Mouse (Mus musculus) adrenal gland, postnatal 4 days (tissue): ENCODE data around the gene Ptprg. TPM values are rescaled to one million over a fixed set of nuclear protein-coding genes. Genes with fewer than 3 reads are reported as not detected.

Experiments used
- DNase-seq, 2 experiments: peaks; one replicate each; pipeline ENCODE4 v3.0.0; 2021 to 2022; ENCODE audit warnings: low spot score in 2 of 2, mixed read lengths in 2 of 2
- total RNA-seq, 2 experiments: library from RNA; stranded (reverse); gene quantifications; 2 replicates each; pipeline ENCODE4 v1.2.3; 2021

Ptprg gene
- total RNA-seq, 2 experiments from 2014 or later = 94.8 to 106 TPM

DNA sequence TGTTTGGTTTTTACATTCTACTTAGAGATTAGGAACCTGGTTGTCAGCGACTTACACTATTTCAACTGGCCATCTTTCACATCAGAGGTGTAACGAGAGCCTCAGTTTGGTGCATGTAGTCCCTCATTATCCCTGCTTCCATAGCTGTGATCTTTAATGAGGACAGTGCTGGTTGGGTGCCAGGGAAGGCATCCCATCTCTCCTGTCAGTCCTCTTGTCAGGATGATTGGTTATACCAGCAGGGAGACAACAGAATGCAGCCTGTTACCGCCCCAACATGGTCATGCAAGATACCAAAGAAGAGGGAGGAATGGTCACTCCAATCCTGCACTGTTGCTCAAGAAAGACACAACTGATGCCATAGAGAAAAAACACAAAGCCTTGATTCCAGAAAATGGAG, 574.6 kb downstream of the Ptprg start:
- DNase-seq = no peak

DNA sequence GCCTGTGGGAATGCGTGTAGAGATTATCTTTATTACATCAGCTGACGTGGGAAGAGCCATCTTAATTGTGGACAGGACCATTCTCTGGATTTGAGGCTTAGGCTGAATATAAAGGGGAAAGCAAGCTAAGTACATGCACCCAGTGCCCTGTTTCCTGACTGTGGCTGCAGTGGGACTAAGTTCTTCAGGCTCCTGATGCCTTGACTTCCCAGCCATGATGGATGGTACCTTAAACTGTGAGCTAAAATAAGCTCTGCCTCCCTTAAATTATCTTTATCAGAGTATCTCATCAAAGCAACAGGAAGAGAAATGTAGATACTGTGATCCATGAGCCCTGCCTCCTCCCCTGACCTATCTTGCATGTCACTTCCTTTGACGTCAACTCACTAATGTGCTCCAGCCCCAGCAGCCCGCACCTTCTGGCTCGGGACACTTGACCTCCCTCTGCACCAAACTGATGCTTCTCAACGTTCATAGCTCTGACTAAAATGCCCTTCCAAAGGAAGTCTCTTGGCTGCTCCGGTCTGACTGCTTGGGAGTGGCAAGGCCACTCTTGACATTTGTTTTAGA, 578.8 kb downstream of the Ptprg start:
- DNase-seq = no peak

DNA sequence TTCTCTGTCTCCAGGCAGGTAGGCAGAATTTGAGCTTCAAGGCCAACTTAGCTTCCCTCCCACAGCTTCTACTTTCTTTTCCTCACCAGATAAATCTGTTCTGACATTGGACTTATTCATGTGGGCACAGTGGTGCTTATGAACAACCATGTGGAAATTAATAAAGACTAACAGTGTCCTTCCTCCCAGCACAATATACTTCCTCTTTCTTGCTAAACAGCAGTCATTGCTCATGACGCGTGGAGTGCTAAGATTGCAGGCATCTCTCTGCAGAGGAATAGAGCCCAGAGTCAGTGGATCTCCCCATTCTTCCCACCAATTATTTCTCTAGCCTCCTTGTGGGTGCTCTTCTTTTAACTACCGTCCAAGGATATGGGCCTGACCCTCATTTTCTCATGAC, 579.8 kb downstream of the Ptprg start:
- DNase-seq = no peak

DNA sequence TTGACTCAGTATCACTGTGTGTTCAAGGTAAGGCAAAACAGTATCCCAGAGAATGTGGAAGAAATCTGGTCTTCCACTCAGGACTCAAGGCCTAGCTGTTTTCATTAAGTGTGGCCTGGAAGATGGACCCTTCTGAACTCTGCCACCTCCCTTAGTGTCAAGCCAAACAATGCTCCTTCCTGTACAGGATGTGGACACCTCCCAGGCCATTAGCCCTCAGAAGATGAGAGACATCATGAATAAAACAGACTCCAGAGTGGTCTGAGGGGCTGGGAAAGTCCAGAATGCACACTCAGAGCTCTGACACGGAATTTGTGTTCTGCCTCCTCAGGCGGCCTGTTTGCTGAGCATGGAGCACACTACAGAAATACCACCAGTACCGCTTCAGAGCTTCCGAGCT, 581.2 kb downstream of the Ptprg start:
- no peak for DNase-seq

DNA sequence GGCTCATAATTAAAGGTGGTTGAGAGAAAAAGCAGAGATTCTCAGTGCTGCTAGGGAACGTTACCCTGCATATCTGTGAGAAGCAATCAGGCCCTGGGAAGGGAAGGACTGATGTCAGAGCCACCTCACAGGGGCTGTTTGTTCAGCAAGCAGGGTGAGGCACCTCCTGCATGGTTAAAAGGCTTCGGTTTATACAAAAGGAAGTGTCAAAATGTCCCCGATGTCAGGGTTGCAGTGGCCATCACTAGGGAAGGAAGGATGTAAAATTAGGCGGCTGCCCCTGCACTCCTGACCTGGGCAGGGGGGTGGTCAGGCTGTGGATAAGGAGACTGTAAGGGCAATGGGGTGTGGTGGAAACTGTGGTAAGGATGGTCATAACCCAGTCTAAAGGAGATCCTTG, 583.2 kb downstream of the Ptprg start:
- no peak for DNase-seq

DNA sequence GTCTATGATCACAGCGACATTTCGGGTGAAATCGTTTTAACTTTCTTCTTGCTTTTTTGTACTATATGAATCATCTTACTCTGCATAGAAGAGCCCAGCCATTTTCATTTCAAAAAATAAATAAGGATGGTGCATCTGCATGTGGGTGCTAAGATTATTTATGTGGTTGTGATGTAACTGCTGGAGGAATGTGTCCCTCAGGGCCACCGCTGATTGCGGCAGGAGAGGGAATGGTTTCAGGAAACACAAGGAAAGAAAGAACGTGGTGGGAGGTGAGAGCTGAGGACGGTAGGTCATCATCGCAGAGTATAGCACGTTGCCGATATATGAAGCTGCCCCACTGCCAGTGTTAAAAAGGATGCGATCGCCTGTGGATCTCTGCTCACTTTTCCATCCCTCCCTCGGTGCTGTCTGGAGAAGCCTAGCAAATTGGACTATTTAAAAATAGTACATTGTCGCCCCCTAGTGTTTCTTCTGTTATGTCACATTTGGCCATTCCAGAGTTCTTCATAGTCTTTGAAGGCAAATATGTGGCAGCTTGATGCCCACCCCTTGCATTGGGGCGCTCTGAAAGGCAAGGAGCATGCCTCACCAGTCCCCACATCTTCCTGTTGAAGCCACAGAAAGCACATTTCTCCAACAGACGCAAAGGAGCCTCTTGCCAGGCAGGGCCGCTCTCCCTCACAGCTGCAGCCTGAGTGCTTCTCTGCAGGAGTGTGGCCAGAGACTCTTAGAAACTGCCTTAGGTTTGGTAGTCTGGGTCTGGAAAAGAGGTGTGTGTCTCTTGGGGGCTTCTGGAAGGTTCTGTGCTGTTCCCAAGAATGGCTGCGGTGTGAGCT, 586.5 kb downstream of the Ptprg start:
- DNase-seq = no peak

DNA sequence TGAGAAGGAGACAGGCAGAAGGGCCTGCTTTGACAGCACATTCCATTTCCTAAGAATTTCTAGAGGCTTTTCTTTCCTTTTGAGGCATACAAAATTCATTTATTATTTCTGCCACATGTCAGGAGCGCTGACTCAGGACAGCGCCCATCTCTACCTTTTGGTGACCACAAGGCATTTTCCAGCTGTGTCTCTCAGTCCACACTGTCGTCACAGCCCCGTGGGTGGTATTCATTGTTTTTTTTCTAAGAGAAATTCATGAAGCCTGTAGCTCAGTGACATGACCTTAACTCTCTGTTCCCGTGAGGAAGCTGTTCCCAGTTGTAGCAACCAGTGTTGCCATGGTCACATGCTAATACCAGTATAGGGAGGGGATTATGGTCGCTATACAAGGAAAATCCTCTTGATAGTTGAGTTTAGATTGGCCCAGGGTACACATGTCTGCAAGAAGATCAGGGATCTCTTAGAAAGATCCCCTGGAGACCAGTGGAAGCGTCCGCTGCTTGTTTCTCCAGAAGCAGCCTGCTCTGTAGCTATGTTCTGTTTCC, 590.7 kb downstream of the Ptprg start:
- DNase-seq = no peak

DNA sequence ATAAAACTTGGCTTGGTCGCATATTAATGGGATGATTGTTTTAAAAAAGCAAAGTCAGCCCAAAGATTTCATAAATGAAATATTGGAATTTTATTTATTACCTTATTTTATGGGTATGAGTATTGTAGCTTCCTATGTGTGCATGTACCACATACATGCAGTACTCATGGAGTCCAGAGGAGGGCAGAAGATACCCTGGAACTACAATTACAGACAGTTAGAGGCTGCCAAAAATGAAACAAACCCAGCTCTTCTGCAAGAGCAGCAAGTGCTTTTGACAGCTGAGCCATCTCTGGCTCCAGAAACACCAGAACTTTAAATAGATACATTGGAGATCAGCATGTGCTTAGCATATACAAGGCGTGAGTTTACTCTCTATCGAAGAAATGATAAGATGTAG, 592.6 kb downstream of the Ptprg start:
- no peak for DNase-seq

DNA sequence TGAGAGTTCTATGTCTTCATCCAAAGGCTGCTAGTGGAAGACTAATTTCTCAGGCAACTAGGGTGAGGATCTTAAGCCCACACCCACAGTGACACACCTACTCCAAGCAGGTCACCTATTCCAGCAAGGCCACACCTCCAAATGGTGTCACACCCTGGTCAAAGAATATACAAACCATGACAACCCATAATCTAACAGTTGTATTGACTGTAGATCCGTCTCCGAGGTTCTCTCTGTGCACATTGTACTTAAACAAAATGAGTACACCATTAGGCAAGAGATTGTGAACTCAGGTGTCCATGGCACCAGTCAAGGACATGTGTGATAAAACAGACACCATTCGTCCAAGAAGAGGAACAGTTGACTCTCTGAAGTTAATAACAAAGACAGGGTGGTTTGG, 596.2 kb downstream of the Ptprg start:
- no peak for DNase-seq

DNA sequence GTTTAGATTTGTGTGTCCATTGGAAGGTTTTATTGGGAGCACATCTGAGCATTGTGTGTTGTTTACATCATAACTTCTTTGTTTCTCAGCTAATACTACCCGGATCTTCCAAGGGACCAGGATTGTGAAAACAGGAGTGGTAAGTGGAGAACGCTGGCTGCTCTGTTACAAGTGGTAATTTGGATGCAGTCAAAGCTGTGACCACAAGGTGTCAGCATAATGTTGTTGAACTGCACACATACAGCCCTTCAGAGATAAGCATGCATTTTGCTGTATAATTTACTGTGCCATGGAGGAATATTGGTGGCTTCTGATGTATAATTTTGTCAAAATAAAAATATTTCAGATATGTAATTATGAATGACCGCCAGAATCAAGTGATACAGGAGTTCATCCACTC, 598.6 kb downstream of the Ptprg start:
- DNase-seq = no peak

DNA sequence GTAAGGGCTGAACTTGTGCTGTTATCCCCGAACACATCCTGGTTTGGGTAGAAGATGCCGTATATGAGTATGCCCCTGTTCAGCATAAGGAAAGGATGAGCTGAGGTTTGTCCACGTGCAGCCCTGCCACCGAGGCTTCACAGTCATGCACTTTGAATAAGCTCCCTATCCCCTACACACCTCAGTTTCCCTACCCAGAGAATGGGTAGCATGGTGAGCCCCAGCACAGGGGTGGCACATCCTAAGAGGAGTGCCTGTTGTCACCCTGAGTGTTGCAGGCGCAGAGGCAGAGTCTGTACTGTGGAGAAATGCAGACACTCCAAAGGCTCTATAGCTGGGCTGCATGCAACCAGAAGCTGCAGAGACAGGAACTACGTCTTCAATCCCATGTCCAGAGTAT, 599.4 kb downstream of the Ptprg start:
- no peak for DNase-seq

DNA sequence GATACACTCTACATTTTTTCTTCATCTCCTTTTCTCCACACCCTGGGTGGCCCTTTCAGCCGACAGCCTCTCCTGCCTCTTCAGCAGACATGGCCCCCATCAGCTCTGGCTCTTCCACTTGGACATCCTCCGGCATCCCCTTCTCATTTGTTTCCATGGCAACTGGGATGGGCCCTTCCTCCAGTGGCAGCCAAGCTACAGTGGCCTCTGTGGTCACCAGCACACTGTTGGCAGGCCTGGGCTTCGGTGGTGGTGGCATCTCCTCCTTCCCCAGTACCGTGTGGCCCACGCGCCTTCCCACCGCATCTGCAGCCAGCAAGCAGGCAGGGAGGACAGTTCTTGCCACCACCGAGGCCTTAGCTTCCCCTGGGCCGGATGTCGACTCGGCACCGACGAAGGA, 600.3 kb downstream of the Ptprg start:
- DNase-seq = no peak

DNA sequence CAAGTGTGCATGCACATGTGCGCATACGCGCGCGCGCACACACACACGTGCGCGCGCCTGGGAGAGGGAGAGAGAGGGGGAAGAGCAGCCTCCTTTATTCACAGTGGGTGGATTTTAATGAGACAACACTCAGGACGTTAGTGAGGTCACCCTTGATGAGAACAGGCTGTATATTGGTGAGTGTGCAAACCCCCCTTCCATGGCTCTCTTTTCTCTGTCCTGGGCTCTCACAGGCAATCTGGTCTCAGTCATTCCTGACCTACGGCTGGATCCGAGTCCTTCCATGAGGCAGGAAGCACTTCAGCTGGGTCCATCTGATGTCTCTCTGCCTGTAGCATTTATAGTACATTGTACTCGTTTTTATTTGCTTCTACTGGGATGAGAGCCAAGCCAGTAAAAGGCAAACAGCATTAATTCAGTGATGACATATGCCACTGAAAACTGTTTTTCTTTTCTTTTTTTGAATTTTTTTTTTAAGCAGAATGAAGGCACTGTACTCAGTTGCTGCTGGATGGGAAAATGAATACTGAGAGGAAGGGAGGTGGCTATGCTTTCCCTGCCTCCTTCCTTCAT, 608.5 kb downstream of the Ptprg start:
- DNase-seq = no peak

DNA sequence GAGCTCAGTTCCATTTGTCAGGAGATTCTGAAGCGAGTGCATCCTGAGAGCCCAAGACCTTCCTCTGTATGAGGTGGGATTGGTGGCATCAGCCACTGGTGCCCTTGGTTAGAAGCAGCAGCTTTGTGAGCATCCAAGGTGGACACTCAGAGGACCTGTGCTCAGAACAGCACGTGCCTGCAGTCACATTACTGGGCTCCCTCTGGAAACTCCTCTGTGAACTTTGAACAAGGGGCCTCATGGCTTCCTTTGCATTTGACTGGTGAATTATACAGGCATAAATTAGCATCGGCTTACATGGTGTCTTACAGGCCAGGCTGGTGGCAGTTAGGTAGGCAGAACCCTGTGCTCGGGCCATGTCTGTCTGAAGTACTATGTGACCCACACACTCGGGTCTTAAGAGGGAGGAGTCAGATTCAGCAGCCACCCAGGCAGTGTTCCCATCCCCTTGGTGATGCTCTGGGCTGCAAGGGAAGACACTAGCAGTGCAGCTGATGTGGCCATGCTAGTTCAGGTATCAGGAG, 609.1 kb downstream of the Ptprg start:
- DNase-seq = no peak

DNA sequence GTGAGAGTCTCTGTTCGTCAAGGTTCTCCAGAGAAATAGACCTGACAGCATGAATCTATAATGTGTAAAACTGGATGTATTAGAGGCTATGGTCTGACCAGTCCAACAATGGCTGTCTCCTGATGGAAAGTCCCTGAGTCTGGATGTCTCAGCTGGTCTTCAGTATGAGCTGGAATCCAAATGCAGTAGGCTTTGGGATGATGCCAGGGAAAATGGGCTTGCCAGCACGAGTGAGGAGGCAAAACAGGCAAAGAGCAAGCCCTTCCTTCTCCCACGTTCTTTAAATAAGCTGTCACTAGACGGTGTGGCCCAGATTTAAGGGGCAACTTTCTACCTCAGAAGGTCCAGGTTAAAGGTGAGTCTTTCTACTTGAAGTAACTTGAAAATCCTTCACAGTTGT, 609.9 kb downstream of the Ptprg start:
- no peak for DNase-seq

DNA sequence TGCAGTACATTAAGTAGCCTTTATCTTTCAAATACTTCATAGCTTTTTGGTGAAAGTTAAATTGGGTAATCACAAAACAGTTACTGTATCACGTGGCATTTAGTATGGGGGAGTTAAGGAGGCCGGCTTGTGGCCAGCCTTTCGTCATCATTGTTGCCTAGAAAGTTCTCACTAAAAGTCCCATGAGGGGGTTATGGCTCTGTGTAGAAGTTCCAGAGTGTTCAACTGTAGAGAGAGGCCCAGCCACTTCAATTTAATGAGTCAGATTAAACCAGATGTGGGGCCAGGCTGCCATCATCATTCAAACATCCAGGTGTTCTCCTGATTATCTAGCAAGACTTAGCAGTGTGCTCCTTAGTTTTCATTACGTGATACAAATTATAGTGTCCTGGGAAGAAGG, 613.9 kb downstream of the Ptprg start:
- no peak for DNase-seq

DNA sequence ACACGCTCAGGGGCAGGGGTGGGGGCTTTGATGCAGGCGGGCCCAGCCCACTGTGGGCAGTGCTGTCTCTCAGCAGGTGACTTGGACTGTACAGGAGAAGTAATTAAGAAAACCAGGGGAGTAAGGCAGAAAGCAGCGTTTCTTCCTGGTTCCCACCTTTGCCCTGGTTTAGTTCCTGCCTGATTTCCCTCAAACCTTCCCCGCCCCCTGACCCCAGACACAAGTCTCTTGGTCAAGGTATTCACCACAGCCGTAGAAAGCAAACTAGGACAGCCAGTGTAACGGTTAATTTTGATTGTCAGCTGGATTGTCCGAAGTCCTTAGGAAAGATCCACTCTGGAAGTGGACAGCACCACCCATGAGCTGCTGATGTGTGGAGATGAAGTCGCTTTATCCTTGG, 614.3 kb downstream of the Ptprg start:
- DNase-seq = no peak

DNA sequence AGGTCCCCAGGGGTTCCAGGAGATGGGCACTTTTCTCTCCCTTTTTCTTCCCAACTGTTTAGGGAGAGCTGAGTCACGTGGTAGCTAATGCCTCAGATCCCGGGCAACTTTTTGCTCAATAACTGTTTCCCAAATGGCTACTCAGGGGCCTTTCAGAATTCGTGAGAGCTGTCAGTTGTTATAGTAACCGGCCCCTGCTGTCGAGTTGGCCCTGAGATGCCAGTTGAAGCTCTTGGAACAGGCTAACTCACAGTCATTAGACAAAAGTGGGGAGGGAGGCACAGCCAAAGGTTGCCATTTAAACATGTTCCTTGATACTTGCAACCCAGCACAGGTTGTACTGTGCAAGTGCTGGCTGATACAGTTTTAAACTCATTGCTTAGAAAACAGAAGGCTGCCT, 624.1 kb downstream of the Ptprg start:
- no peak for DNase-seq

DNA sequence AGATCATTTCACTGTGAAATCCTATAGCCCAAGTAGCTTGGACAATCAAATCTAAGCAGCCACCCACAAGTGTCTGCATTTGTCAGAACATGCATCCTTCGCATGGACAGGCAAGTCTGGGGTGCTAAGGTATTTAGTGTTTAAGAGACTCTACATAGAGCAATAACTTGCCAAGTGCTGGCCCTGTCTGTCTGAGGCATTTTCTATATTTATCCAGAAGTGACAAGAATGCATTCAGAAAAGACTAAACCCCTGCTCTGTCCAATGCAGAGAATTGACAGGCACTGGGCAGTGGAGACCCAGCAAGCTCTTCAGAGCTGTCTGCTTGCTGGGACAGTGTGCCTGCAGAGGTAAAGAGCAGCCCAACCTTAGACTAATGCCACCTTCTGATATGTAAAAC, 625.3 kb downstream of the Ptprg start:
- DNase-seq = no peak

DNA sequence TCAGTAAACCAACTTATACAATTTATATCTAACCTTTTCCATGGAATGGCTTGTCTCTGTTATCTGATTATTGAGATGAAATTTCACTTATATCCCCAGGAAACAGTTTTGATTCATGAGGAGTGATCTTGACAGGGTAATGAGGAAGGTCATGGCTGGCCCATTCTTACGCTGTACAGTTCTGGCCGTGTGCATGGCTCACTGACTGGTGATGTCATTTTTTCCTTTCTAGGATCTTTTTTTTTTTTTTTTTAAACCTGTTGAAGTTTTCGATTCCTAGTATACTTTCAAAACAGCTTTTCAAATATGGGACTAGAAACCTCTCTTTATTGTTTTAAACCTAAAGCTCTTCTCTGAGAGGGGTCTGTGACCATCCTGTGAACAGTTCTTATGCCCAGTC, 626.8 kb downstream of the Ptprg start:
- DNase-seq = no peak

DNA sequence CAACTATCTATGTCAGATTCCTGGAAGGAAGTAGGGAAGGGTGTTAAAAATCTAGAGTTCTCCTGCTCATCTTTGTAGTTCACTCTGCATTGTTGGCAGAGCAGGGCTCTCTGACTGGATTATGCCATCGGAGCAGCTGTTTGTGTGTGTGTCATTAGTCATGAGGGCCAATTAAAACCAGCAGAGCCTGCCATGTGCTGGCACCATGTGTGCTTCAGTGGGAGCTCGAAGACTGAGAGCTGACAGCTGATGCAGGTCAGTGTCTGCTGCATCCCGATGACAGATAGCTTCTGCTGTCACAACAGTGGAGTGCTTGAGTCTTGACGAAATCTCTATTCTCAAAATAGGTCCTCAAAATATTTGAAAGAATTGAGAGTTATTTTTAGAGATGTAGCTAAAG, 631.7 kb downstream of the Ptprg start:
- DNase-seq = no peak

DNA sequence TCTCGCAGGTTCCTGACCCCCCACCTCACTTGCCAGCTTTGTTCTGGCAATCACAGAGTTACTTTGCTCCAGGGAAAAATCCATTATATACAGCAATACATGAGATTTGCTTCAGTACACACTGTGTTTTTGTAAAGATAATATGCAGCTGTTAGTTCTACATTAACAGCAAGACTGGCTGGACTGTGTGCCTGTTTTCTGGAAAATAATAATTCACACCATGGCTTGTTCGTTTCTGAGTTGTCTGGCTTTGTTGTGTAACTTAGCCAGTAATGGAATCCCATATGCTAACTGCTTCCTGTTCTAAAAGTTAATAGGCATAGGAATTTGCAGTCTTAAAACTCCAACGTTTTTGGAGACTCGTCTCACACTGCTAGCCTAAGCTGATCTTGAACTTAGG, 635.0 kb downstream of the Ptprg start:
- no peak for DNase-seq
